Mouse (Mus musculus) intestine, embryonic 15.5 days (tissue): ENCODE results near the gene Khdrbs2. TPM values are rescaled to one million over a fixed set of nuclear protein-coding genes. Genes with fewer than 3 reads are reported as not detected.
"Not testable (repeated sequence)": the region's sequence is repeated elsewhere in the genome, so short reads cannot be mapped to it uniquely, and the experiment has no call there.

Source experiments
- ATAC-seq: fragments of 200-750 bp; cut with Nextera tagmentation; 2 replicates; pipeline ENCODE4 v1.8.0; 2017; ENCODE audit warnings: moderate TSS enrichment, moderate library complexity
- H3K27ac ChIP-seq: fragments of 300-500 bp; sonication (generic); 2 replicates; pipeline ENCODE4 v1.5.1; 2015; ENCODE audit warnings: mild to moderate bottlenecking, inconsistent platforms
- H3K27me3 ChIP-seq: fragments of 300-500 bp; sonication (generic); replicated peaks from 2 replicates; pipeline ENCODE4 v1.6.1; 2015; ENCODE audit warnings: inconsistent platforms
- H3K36me3 ChIP-seq: fragments of 300-500 bp; sonication (generic); 2 replicates; pipeline ENCODE4 v1.6.1; 2015; ENCODE audit warnings: inconsistent platforms
- H3K4me1 ChIP-seq: fragments of 300-500 bp; sonication (generic); replicated peaks from 2 replicates; pipeline ENCODE4 v1.6.1; 2015; ENCODE audit warnings: inconsistent platforms
- H3K4me2 ChIP-seq: fragments of 300-500 bp; sonication (generic); replicated peaks from 2 replicates; pipeline ENCODE4 v1.6.1; 2015; ENCODE audit warnings: mild to moderate bottlenecking, inconsistent platforms
- H3K4me3 ChIP-seq: fragments of 300-500 bp; sonication (generic); replicated peaks from 2 replicates; pipeline ENCODE4 v1.5.1; 2015; ENCODE audit warnings: inconsistent platforms
- H3K9ac ChIP-seq: fragments of 300-500 bp; sonication (generic); 2 replicates; pipeline ENCODE4 v1.6.1; 2015; ENCODE audit warnings: inconsistent platforms
- H3K9me3 ChIP-seq: fragments of 300-500 bp; sonication (generic); 2 replicates; pipeline ENCODE4 v1.6.1; 2016; ENCODE audit warnings: inconsistent platforms
- WGBS: fragments of 180-500 bp; shearing (Covaris S2); methylation state at CpG from one replicate; pipeline ENCODE4 v1.1.7; 2015; 5-methylcytosine and 5-hydroxymethylcytosine counted together
- polyA plus RNA-seq: library from polyadenylated mRNA; unstranded; fragments of >200 nt; fragmentation: Nextera tagmentation; extraction: Ambion mirVana; gene quantifications from 2 replicates; pipeline ENCODE4 v1.2.1, GENCODE M21; 2015

Gene Khdrbs2
- polyA plus RNA-seq, 1 experiment from 2014 or later = 3.5 TPM

GRCm38 (mm10) chr1:32487944-32488343 lies 315.4 kb downstream of the Khdrbs2 start:
- no peaks in the 10 kb centered on the region for H3K4me1 ChIP-seq
- no peak overlapping the region for H3K27ac ChIP-seq
- H3K27me3 ChIP-seq = no peaks in the 10 kb centered on the region
- WGBS = 80% methylated on average over 2 of the region's 2 CpGs
- H3K36me3 ChIP-seq = no peaks in the 10 kb centered on the region
- ATAC-seq = no peak
- no peak overlapping the region for H3K9ac ChIP-seq
- no peaks in the 10 kb centered on the region for H3K9me3 ChIP-seq
- H3K4me3 ChIP-seq = no peak overlapping the region
- H3K4me2 ChIP-seq = no peak overlapping the region

GRCm38 (mm10) chr1:32503381-32503780 lies 330.9 kb downstream of the Khdrbs2 start:
- Histone ChIP-seq H3K9me3 (no peaks in the 10 kb centered on the region), H3K4me2 (no peak overlapping the region), H3K27ac (no peak overlapping the region), H3K9ac (no peak overlapping the region), H3K36me3 (no peaks in the 10 kb centered on the region), H3K4me3 (no peak overlapping the region), H3K4me1 (no peaks in the 10 kb centered on the region), H3K27me3 (no peaks in the 10 kb centered on the region)
- no peak for ATAC-seq
- WGBS = 94% methylated on average over 6 of the region's 6 CpGs

GRCm38 (mm10) chr1:32547194-32547593 lies 374.7 kb downstream of the Khdrbs2 start, which contains the start of gene Gm5415:
TSS of gene Gm5415 (minus strand) at chr1:32547294.
- not testable (repeated sequence) for H3K4me1 ChIP-seq, H3K27ac ChIP-seq, H3K9me3 ChIP-seq, H3K4me3 ChIP-seq, ATAC-seq, H3K36me3 ChIP-seq, H3K27me3 ChIP-seq, H3K9ac ChIP-seq, H3K4me2 ChIP-seq
- WGBS = 82% methylated on average over 2 of the region's 7 CpGs

- no peaks in the 10 kb centered on the region for H3K36me3 ChIP-seq
- 93% methylated on average over 3 of the region's 3 CpGs for WGBS
- no peaks in the 10 kb centered on the region for H3K9me3 ChIP-seq
- no peaks in the 10 kb centered on the region for H3K27me3 ChIP-seq
- ATAC-seq = no peak
- no peak overlapping the region for H3K27ac ChIP-seq
- no peaks in the 10 kb centered on the region for H3K4me1 ChIP-seq
- no peak overlapping the region for H3K4me3 ChIP-seq
- H3K9ac ChIP-seq = no peak overlapping the region
- H3K4me2 ChIP-seq = no peak overlapping the region
Observed at GRCm38 (mm10) chr1:32553459-32553858, 380.9 kb downstream of the Khdrbs2 start.

- no peaks in the 10 kb centered on the region for H3K9me3 ChIP-seq
- WGBS = 39% methylated on average over 4 of the region's 4 CpGs
- H3K4me2 ChIP-seq = no peak overlapping the region
- ATAC-seq = no peak
- no peaks in the 10 kb centered on the region for H3K4me1 ChIP-seq
- no peak overlapping the region for H3K27ac ChIP-seq
- H3K9ac ChIP-seq = no peak overlapping the region
- no peak overlapping the region for H3K4me3 ChIP-seq
- H3K27me3 ChIP-seq = no peaks in the 10 kb centered on the region
- H3K36me3 ChIP-seq = no peaks in the 10 kb centered on the region
Observed at GRCm38 (mm10) chr1:32553925-32554324, 381.4 kb downstream of the Khdrbs2 start.

GRCm38 (mm10) chr1:32568901-32569300 lies 396.4 kb downstream of the Khdrbs2 start:
- no peak overlapping the region for H3K27ac ChIP-seq
- no peak overlapping the region for H3K4me2 ChIP-seq
- no peak for ATAC-seq
- no peaks in the 10 kb centered on the region for H3K4me1 ChIP-seq
- H3K9me3 ChIP-seq = no peaks in the 10 kb centered on the region
- no peak overlapping the region for H3K9ac ChIP-seq
- no peak overlapping the region for H3K4me3 ChIP-seq
- no peaks in the 10 kb centered on the region for H3K27me3 ChIP-seq
- 90% methylated on average over 2 of the region's 2 CpGs for WGBS
- no peaks in the 10 kb centered on the region for H3K36me3 ChIP-seq

- no peak overlapping the region for H3K4me3 ChIP-seq
- no peaks in the 10 kb centered on the region for H3K36me3 ChIP-seq
- no peaks in the 10 kb centered on the region for H3K9me3 ChIP-seq
- ATAC-seq = no peak
- H3K27ac ChIP-seq = no peak overlapping the region
- H3K4me1 ChIP-seq = no peaks in the 10 kb centered on the region
- H3K4me2 ChIP-seq = no peak overlapping the region
- H3K9ac ChIP-seq = no peak overlapping the region
- WGBS = 89% methylated on average over 1 of the region's 1 CpGs
- no peaks in the 10 kb centered on the region for H3K27me3 ChIP-seq
Observed at GRCm38 (mm10) chr1:32626060-32626459, 453.5 kb downstream of the Khdrbs2 start.

- H3K27ac ChIP-seq = no peak overlapping the region
- H3K9ac ChIP-seq = no peak overlapping the region
- no peak overlapping the region for H3K4me3 ChIP-seq
- no peaks in the 10 kb centered on the region for H3K4me1 ChIP-seq
- H3K4me2 ChIP-seq = no peak overlapping the region
- H3K9me3 ChIP-seq = no peaks in the 10 kb centered on the region
- WGBS = 87% methylated on average over 5 of the region's 5 CpGs
- H3K27me3 ChIP-seq = no peaks in the 10 kb centered on the region
- no peaks in the 10 kb centered on the region for H3K36me3 ChIP-seq
- ATAC-seq = no peak
Observed at GRCm38 (mm10) chr1:32632415-32633354, 460.2 kb downstream of the Khdrbs2 start.

GRCm38 (mm10) chr1:32633404-32633803 lies 460.9 kb downstream of the Khdrbs2 start:
- Histone ChIP-seq H3K4me1 (no peaks in the 10 kb centered on the region), H3K9me3 (no peaks in the 10 kb centered on the region), H3K4me3 (no peak overlapping the region), H3K9ac (no peak overlapping the region), H3K36me3 (no peaks in the 10 kb centered on the region), H3K4me2 (no peak overlapping the region), H3K27me3 (no peaks in the 10 kb centered on the region), H3K27ac (no peak overlapping the region)
- WGBS = 94% methylated on average over 4 of the region's 4 CpGs
- ATAC-seq = no peak

- no peak overlapping the region for H3K27ac ChIP-seq
- 89% methylated on average over 5 of the region's 5 CpGs for WGBS
- ATAC-seq = no peak
- no peaks in the 10 kb centered on the region for H3K27me3 ChIP-seq
- H3K4me2 ChIP-seq = no peak overlapping the region
- H3K36me3 ChIP-seq = no peaks in the 10 kb centered on the region
- no peaks in the 10 kb centered on the region for H3K9me3 ChIP-seq
- H3K4me1 ChIP-seq = no peaks in the 10 kb centered on the region
- H3K9ac ChIP-seq = no peak overlapping the region
- no peak overlapping the region for H3K4me3 ChIP-seq
Observed at GRCm38 (mm10) chr1:32639118-32639517, 466.6 kb downstream of the Khdrbs2 start.

- Histone ChIP-seq H3K9ac (no peak overlapping the region), H3K4me1 (no peaks in the 10 kb centered on the region), H3K9me3 (no peaks in the 10 kb centered on the region), H3K27ac (no peak overlapping the region), H3K36me3 (no peaks in the 10 kb centered on the region), H3K4me2 (no peak overlapping the region), H3K27me3 (no peaks in the 10 kb centered on the region), H3K4me3 (no peak overlapping the region)
- no peak for ATAC-seq
- WGBS = 77% methylated on average over 3 of the region's 3 CpGs
Observed at GRCm38 (mm10) chr1:32649647-32650209, 477.2 kb downstream of the Khdrbs2 start.

GRCm38 (mm10) chr1:32693806-32694205 lies 521.3 kb downstream of the Khdrbs2 start:
- 69% methylated on average over 9 of the region's 9 CpGs for WGBS
- no peak overlapping the region for H3K27ac ChIP-seq
- H3K4me1 ChIP-seq = no peaks in the 10 kb centered on the region
- H3K36me3 ChIP-seq = no peaks in the 10 kb centered on the region
- no peak overlapping the region for H3K4me2 ChIP-seq
- no peaks in the 10 kb centered on the region for H3K27me3 ChIP-seq
- ATAC-seq = no peak
- H3K4me3 ChIP-seq = no peak overlapping the region
- no peaks in the 10 kb centered on the region for H3K9me3 ChIP-seq
- H3K9ac ChIP-seq = no peak overlapping the region

- Histone ChIP-seq H3K27me3 (no peaks in the 10 kb centered on the region), H3K36me3 (no peaks in the 10 kb centered on the region), H3K4me3 (no peak overlapping the region), H3K9me3 (no peaks in the 10 kb centered on the region), H3K27ac (no peak overlapping the region), H3K4me2 (no peak overlapping the region), H3K4me1 (no peaks in the 10 kb centered on the region), H3K9ac (no peak overlapping the region)
- ATAC-seq = no peak
- WGBS = 94% methylated on average over 4 of the region's 4 CpGs
Observed at GRCm38 (mm10) chr1:32700132-32700531, 527.6 kb downstream of the Khdrbs2 start.
